Mouse (Mus musculus) cerebellum, adult 2 months (tissue): ENCODE data around the gene Sox8.

Experiments used
- CTCF ChIP-seq: fragments of 200-500 bp; IDR thresholded peaks from 2 replicates; pipeline ENCODE4 v1.5.1; 2011; ENCODE audit warnings: low read depth, mild to moderate bottlenecking, control low read depth, low read length, moderate library complexity, borderline replicate concordance; ENCODE audit not compliant: insufficient read depth
- POLR2A ChIP-seq: fragments of 200-500 bp; IDR thresholded peaks from 2 replicates; pipeline ENCODE4 v1.6.1; 2011; ENCODE audit warnings: low read length, control low read depth, borderline replicate concordance; ENCODE audit not compliant: insufficient read depth

DNA sequence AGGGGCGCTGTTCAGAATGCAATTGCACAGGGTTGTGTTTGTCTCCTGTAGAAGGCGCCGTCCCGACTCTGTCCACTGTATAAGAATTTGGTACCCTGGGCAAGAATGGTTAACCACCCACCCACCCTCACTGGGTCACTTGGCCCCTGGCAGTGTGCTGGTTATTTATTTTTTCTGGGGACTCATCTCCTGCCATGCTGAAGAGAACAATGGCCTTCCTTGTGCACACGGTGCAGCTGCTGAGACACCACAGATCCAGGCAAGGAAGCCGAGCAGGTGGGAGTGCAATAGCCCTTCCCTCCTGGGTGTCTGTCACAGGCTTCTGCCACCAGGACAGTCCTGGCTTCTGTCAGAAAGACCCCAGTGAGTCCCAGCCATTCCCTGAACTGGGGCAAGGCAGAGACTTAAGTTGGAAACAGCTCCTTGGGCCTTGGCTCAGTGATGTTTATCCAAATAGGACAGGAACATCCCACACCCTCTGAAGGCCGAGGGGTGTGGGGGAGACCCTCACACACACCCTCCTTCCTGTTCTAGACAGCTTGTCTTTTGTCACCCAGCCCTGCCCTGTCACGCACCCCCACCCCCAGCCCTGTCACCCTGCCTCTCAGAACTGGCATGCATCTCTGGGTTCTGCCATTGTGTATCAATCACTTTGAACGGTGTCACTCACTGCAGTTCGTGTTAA is 38.5 kb upstream of the Sox8 start:
- no peak for TF ChIP-seq CTCF
- no peak for TF ChIP-seq POLR2A
